Mouse (Mus musculus): ENCODE data around the gene Zfp790.

- TF ChIP-seq CTCF (IDR thresholded peaks at IDR 0.05; ENCODE audit: insufficient read depth, low read depth, low read length): no peak
- TF ChIP-seq POLR2A (IDR thresholded peaks at IDR 0.05; ENCODE audit: insufficient read depth, low read depth, low read length): peak; percentile 3; the same call in 1 of the 2 replicates
Measured at GRCm38 (mm10) chr7:29815061-29815784, 691 bp upstream of the Zfp790 start.

Data from olfactory bulb, adult 2 months (tissue).